Mouse (Mus musculus) midbrain, embryonic 16.5 days (tissue): Measurements from ENCODE around the gene Klc2. TPM values are rescaled to one million over a fixed set of nuclear protein-coding genes. Genes with fewer than 3 reads are reported as not detected.
"Not testable (repeated sequence)": the region's sequence is repeated elsewhere in the genome, so short reads cannot be mapped to it uniquely, and the experiment has no call there.

Experiments used
- ATAC-seq: fragments of 200-750 bp; cut with Nextera tagmentation; 2 replicates; pipeline ENCODE4 v1.8.0; 2017; ENCODE audit warnings: moderate TSS enrichment
- H3K27ac ChIP-seq: fragments of 300-500 bp; sonication (generic); 2 replicates; pipeline ENCODE4 v1.5.1; 2014; ENCODE audit warnings: mild to moderate bottlenecking, low read length, mixed read lengths
- H3K27me3 ChIP-seq: fragments of 300-500 bp; sonication (generic); 2 replicates; pipeline ENCODE4 v1.6.1; 2014; ENCODE audit warnings: low read depth, low read length, mixed read lengths; ENCODE audit not compliant: control insufficient read depth, insufficient read depth
- H3K36me3 ChIP-seq: fragments of 300-500 bp; sonication (generic); 2 replicates; pipeline ENCODE4 v1.6.1; 2014; ENCODE audit warnings: mild to moderate bottlenecking, low read length, moderate library complexity, mixed read lengths; ENCODE audit not compliant: control insufficient read depth, insufficient read depth
- H3K4me1 ChIP-seq: fragments of 300-500 bp; sonication (generic); 2 replicates; pipeline ENCODE4 v1.6.1; 2014; ENCODE audit warnings: mild to moderate bottlenecking, low read length, mixed read lengths; ENCODE audit not compliant: control insufficient read depth, insufficient read depth
- H3K4me2 ChIP-seq: fragments of 300-500 bp; sonication (generic); 2 replicates; pipeline ENCODE4 v1.6.1; 2014; ENCODE audit warnings: mild to moderate bottlenecking, low read length, mixed read lengths
- H3K4me3 ChIP-seq: fragments of 300-500 bp; sonication (generic); 2 replicates; pipeline ENCODE4 v1.5.1; 2014; ENCODE audit warnings: low read depth, mild to moderate bottlenecking, low read length, moderate library complexity, mixed read lengths
- H3K9ac ChIP-seq: fragments of 300-500 bp; sonication (generic); 2 replicates; pipeline ENCODE4 v1.6.1; 2014; ENCODE audit warnings: low read depth, low read length, mixed read lengths
- H3K9me3 ChIP-seq: fragments of 300-500 bp; sonication (generic); replicated peaks from 2 replicates; pipeline ENCODE4 v1.6.1; 2014; ENCODE audit warnings: mild to moderate bottlenecking, low read length, mixed read lengths; ENCODE audit not compliant: control insufficient read depth, poor library complexity, severe bottlenecking
- WGBS: fragments of 180-500 bp; shearing (Covaris S2); extraction: QIAGEN DNeasy Blood & Tissue Kit; methylation state at CpG from one replicate; pipeline ENCODE4 v1.1.7; 2014; 5-methylcytosine and 5-hydroxymethylcytosine counted together
- polyA plus RNA-seq: library from polyadenylated mRNA; unstranded; fragments of >200 nt; fragmentation: Nextera tagmentation; extraction: Ambion mirVana; gene quantifications from 2 replicates; pipeline ENCODE4 v1.2.1, GENCODE M21; 2015

Gene Klc2
- polyA plus RNA-seq = 71.4 and 76.5 TPM in 2 replicates

- Histone ChIP-seq H3K27ac (peak within 1 kb of the TSS; percentile 91), H3K4me3 (peak within 1 kb of the TSS; percentile 88), H3K36me3 (peaks cover 3% of the 10 kb centered on the region; the same call in 1 of the 2 replicates), H3K9ac (peak within 1 kb of the TSS; percentile 98), H3K27me3 (no peaks in the 10 kb centered on the region), H3K4me1 (peaks cover 18% of the 10 kb centered on the region), H3K9me3 (no peaks in the 10 kb centered on the region), H3K4me2 (peak within 1 kb of the TSS; percentile 68)
- ATAC-seq = no peak
- WGBS = 2% methylated on average over 18 of the region's 18 CpGs
Measured at GRCm38 (mm10) chr19:5118384-5118698, at the start of gene Klc2. Gene Klc2 (minus strand): TSS chr19:5118560.

DNA sequence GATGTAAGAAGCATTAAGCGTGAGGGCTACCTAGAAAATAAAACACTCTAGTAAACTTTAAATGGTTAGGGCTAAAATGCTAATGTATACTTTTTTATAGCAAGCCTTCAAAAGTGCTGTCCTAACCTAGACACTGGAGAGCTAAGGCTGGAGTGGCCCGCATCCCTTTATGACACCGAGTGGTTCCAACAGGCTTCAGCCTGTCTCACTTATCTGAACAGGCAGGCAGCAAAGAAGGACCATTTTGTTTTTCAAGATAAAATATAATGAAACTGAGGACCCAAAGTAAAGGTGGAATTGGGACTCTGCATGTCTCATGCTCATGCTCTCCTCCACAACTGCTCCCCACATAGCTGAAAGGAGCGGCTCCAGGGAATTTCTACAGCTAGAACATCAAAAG lies 49.1 kb upstream of the Klc2 start:
- no peaks in the 10 kb centered on the region for H3K27me3 ChIP-seq
- no peak overlapping the region for H3K4me3 ChIP-seq
- no peaks in the 10 kb centered on the region for H3K9me3 ChIP-seq
- no peaks in the 10 kb centered on the region for H3K4me1 ChIP-seq
- H3K4me2 ChIP-seq = no peak overlapping the region
- H3K36me3 ChIP-seq = no peaks in the 10 kb centered on the region
- H3K27ac ChIP-seq = no peak overlapping the region
- WGBS = 90% methylated on average over 4 of the region's 4 CpGs
- no peak overlapping the region for H3K9ac ChIP-seq
- no peak for ATAC-seq

- Histone ChIP-seq H3K4me1 (no peaks in the 10 kb centered on the region), H3K9ac (no peak overlapping the region), H3K4me2 (no peak overlapping the region), H3K9me3 (no peaks in the 10 kb centered on the region), H3K27me3 (no peaks in the 10 kb centered on the region), H3K4me3 (no peak overlapping the region), H3K36me3 (no peaks in the 10 kb centered on the region), H3K27ac (no peak overlapping the region)
- 71% methylated on average over 2 of the region's 2 CpGs for WGBS
- no peak for ATAC-seq
Measured at GRCm38 (mm10) chr19:5164380-5164779, 46.0 kb upstream of the Klc2 start.

DNA sequence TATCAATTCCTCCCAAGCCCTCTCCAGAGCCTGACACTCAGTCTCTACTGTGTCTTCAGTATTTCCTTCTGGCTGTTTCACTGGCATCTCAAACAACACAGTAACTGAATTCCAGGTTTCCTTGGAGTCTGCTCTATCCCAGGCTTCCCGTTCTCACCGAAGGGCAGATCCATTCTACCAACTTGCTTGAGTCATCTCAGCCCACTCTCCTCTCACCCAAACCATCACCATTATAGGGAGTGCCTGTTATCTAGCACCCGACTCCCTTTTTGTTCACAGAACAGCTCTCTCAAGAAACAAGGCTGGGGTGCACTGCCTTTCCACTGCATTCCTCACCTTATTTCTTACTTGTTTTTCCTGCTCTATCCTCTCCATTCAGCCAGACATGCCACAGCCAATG lies 43.6 kb upstream of the Klc2 start:
- Histone ChIP-seq H3K4me3 (no peak overlapping the region), H3K27ac (no peak overlapping the region), H3K4me1 (no peaks in the 10 kb centered on the region), H3K27me3 (no peaks in the 10 kb centered on the region), H3K9ac (no peak overlapping the region), H3K36me3 (no peaks in the 10 kb centered on the region), H3K4me2 (no peak overlapping the region), H3K9me3 (no peaks in the 10 kb centered on the region)
- 97% methylated on average over 3 of the region's 3 CpGs for WGBS
- no peak for ATAC-seq

DNA sequence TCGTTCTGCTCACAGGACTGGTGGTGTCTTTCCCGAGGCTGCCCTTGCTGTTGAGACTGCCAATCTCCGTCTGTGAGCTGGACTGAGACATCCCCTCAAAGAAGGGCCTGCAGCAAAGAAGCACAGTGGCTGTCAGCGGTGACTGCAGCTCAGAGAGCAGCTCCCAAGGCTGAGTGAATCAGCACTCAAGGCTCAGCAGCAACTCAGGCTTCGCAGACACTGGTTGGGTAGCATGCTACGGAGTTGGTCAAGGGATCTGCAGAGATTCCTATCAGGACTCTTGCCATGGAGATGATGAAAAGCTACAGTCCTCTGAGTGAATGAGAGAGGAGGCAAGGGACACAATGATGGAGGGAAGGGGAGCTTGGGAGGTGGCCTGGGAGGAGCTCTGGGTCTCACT lies 33.9 kb upstream of the Klc2 start:
- Histone ChIP-seq H3K36me3 (peaks cover 14% of the 10 kb centered on the region), H3K4me3 (no peak overlapping the region), H3K9me3 (no peaks in the 10 kb centered on the region), H3K27ac (no peak overlapping the region), H3K27me3 (no peaks in the 10 kb centered on the region), H3K9ac (no peak overlapping the region), H3K4me1 (no peaks in the 10 kb centered on the region), H3K4me2 (no peak overlapping the region)
- 90% methylated on average over 6 of the region's 6 CpGs for WGBS
- ATAC-seq = no peak

DNA sequence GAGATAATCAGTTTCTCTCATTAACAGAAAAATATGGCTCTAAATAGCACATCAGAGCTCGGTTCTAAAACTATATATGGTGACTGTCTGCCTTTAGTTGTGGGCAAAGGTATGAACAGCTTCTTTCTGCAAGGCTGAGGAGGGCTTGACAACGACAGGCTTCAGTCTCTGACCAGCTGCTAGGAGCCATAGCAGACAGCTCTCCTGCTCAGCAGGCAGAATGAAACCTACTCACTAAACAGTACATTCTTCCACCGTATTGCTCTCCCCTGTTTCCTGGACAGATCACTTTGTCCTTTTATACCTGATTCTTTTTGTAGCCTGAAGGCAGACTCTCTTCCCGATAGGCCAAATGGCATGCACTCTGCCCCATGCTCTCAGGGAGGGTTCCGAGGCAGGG lies 33.4 kb upstream of the Klc2 start:
- Histone ChIP-seq H3K27me3 (no peaks in the 10 kb centered on the region), H3K36me3 (peaks cover 14% of the 10 kb centered on the region), H3K4me2 (no peak overlapping the region), H3K9ac (no peak overlapping the region), H3K9me3 (no peaks in the 10 kb centered on the region), H3K4me3 (no peak overlapping the region), H3K27ac (no peak overlapping the region), H3K4me1 (no peaks in the 10 kb centered on the region)
- ATAC-seq = no peak
- WGBS = 88% methylated on average over 5 of the region's 5 CpGs

DNA sequence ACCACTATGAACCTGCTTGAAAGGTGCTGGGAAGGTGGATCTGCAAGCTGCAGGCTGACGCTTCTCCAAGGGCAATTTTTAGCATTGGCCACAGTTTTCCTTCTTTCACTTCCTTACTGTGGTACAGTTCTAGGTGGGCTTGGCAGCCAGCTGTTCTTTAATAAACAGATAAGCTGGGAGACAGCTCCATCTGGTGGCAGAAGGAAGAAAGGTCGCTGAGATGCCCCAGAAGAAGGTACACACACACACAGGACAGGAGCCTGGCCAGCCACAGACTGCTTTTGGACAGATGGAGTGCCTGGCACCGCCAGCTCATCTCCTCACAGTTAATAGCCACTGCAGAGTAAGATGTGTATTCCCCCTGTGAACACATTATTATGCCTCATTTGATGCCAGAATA lies 33.0 kb upstream of the Klc2 start:
- H3K36me3 ChIP-seq = peaks cover 18% of the 10 kb centered on the region
- no peaks in the 10 kb centered on the region for H3K27me3 ChIP-seq
- WGBS = 38% methylated on average over 3 of the region's 3 CpGs
- H3K4me1 ChIP-seq = no peaks in the 10 kb centered on the region
- no peak overlapping the region for H3K27ac ChIP-seq
- ATAC-seq = peak; percentile 48; the same call in 1 of the 2 replicates
- H3K9ac ChIP-seq = no peak overlapping the region
- no peaks in the 10 kb centered on the region for H3K9me3 ChIP-seq
- no peak overlapping the region for H3K4me2 ChIP-seq
- H3K4me3 ChIP-seq = no peak overlapping the region

DNA sequence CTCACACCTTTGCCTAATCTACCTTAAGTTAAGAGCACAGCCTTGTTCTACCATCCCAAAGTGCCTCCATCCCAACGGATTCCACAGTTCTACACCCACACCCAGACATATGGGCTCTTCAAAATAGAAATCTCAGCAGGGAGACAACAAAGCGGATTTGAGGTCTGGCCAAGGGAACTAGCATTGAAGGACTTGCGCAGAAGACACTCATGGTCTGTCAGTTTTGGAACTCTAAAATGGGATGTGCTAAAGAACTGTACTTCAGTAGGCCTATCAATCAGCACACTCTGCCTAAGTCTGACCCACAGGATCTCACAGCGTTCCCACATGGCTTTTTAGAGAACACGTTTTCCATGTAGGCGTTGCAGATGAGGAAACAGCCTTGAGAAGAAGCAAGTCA lies 32.0 kb upstream of the Klc2 start:
- H3K4me2 ChIP-seq = no peak overlapping the region
- no peaks in the 10 kb centered on the region for H3K9me3 ChIP-seq
- H3K4me3 ChIP-seq = no peak overlapping the region
- no peak for ATAC-seq
- H3K36me3 ChIP-seq = peaks cover 16% of the 10 kb centered on the region
- H3K9ac ChIP-seq = no peak overlapping the region
- H3K4me1 ChIP-seq = no peaks in the 10 kb centered on the region
- H3K27me3 ChIP-seq = no peaks in the 10 kb centered on the region
- no peak overlapping the region for H3K27ac ChIP-seq
- 93% methylated on average over 6 of the region's 6 CpGs for WGBS

DNA sequence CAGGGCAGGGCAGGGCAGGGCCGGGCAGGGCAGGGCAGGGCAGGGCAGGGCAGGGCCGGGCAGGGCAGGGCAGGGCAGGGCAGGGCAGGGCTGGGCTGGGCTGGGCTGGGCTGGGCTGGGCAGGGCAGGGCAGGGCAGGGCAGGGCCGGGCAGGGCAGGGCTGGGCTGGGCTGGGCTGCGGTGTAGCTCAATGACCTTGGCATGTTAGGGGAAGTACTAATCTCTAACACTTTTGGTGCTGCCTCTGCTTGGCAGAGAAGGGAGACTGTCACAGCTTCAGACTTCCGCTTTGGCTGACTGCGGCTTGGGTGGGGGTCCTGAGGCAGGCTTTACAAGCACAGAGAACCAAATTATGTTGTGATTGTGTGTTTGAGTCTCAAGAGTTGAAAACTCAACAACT lies 30.7 kb upstream of the Klc2 start:
- H3K27ac ChIP-seq, H3K4me2 ChIP-seq, H3K4me1 ChIP-seq, H3K9me3 ChIP-seq, H3K4me3 ChIP-seq, H3K9ac ChIP-seq, H3K27me3 ChIP-seq, ATAC-seq: not testable (repeated sequence)
- WGBS = 90% methylated on average over 4 of the region's 6 CpGs
- peaks cover 18% of the 10 kb centered on the region for H3K36me3 ChIP-seq

DNA sequence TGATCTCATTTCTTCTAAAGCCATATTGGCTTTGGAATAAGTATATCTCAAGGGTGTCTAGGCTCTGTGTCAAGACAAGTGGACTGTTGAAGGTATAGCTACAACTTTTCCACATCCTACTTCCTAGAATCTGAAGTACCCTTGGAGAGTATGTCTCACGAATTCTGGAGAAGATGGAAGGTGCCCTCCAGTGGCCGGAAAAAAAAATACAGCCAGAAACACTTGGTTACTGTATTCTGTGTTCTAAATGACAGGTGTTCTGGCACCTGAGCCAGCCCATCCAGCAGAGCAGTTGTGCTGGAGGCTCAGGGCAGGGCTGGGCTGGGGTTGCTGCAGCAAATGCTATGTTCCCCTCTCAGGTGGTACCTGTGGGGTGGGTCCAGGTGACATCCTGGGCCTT lies 21.3 kb upstream of the Klc2 start:
- Histone ChIP-seq H3K4me2 (no peak overlapping the region), H3K9me3 (no peaks in the 10 kb centered on the region), H3K4me3 (no peak overlapping the region), H3K9ac (no peak overlapping the region), H3K4me1 (no peaks in the 10 kb centered on the region), H3K27ac (no peak overlapping the region), H3K27me3 (no peaks in the 10 kb centered on the region), H3K36me3 (peaks cover 42% of the 10 kb centered on the region)
- WGBS = 3% methylated on average over 2 of the region's 2 CpGs
- ATAC-seq = no peak
